Mouse (Mus musculus) embryo, embryonic 9.5 days (tissue): ENCODE results near the gene Mcm3.

ENCODE experiments used
- DNase-seq: peaks from one replicate; pipeline ENCODE4 v3.0.0-alpha.2; 2017; ENCODE audit errors: extremely low spot score

The Mcm3 gene

DNA sequence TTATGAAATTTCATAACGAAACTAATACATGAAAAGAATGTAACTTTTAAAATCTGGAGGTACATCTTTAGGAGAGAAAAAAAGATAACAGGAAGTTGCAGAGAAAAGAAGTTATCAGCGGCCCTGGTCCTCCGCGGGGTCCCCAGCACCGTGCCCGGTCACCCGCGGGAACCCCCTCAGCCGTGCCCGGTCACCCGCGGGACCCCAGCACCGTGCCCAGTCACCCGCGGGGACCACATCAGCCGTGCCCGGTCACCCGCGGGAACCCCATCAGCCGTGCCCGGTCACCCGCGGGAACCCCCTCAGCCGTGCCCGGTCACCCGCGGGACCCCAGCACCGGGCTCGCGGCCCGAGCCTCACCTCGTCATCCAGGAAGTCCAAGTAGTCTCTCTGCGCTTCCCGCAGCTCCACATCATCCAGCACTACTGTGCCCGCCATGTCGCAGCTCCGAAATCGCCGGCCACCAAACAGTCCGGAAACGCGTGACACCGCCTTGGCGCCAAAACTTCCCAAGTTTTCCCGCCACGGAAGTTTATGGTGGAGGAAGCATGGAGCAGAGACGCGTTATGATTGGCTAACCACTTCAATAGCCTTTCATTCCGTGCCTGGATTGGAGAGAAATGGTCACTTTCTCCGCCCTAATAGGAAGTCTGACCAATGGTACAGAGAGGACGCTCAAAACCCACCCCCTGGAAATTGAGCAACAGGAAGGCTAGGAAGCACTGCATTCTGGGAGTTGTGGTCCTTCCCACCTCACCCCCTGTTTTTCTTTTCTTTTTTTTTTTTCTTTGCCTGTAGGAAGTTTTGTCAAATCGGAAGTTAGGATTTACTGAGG lies at the start of gene Mcm3:
Mcm3 (minus strand) TSS at position 542 of the 835 bp plus-strand sequence.
- DNase-seq = peak; percentile 92

DNA sequence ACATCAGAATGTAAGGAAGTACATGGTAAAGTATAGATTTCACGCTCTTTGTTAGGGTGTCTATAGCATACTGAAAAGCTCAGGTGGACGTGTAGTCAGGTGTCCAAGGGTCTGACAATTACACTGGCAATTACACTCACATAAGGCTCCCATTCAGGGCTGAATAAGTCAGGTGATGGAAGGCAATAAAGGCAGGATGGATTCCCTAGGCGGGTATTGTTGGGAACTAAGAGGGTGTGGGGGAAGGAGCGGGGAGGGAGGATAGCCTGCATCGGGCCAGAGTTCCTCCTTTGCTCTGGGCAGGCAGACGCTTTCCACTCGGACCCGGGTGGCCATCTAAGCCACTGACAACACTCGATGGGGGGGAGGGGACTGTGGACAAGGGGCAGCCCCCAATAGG lies 47.9 kb upstream of the Mcm3 start:
- peak; percentile 3 for DNase-seq

DNA sequence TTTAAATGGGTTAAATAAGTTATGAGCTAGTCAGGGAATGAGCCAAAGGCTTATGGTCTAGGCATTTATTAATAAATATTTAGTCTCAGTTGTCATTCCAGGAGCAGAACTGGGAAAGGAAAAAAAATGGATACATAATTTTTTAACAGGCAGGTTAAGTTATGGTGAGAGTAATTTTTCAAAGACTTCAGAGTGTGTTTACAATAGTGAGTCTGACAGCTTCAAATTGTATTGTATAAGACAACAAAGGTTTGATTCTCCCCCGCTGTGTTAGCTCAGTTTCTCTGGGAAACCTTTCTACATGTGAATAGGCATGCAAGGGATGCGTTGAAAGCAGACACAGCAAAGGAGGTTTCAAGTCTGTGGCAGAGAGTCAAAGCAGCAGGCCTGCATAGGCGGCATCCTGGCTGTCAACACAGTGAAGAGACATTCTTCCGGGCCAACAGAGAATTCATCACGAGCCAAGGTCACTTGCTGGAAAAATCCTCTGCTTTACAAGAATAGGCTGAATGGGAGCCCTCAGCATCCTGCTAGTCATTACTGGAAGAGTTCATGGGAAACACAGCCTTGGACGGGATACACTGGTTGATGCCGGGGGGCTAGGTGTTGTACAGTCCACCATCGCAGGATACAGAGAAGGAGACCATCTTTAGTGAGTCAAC lies 47.3 kb upstream of the Mcm3 start:
- DNase-seq = peak; percentile 12

DNA sequence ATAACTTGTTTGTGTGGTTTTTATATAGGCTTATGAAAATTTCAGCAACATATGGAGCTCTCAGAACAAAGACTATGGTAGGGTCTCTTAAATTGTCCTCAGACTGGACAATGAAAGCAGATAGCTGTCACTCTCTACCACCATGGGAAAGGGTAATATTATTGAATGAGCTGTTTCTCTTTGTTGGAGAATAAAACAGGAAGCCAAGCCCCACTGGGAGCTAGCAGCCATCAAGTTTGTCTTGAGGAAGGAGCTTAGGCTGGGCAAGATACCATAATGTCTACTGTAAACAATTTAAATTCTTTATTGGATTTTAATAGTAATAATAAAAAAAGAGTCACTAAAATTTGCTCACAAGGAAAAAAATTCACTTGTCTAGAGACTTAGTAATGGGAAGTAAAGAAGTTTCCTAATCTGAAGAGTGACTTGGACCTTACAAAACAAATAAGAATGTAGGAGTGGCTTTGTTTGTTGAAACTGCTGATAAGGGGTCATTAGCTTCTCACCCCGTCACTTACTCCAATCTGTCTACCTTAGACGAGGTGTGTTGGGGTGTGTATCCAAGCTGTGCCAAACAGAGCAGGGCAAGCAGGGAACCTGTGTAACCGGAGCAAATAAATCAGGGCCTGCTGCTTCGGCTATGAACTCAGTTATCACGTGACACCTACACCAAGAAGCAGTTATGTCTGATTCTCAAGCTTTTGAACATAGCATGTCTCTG lies 43.5 kb upstream of the Mcm3 start:
- DNase-seq = no peak

DNA sequence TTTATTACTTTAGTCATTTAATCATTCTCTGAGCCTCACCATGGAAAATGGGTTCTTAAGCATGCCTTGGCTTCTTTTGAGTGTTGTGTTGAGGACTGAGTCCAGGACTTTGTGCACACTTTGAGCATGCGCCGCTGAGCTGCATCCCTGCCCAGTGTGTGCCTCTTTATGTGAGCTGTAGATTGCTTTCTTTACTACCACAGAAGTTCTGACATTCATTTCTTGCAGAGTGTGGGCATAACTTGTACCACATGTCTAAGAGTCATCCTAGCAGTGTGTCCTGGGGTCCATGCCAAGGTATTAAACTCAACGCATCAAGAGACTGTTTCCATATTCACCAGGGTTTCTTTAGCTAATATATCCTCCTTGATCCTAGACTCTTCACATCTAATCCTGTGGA lies 41.8 kb upstream of the Mcm3 start:
- DNase-seq = no peak

DNA sequence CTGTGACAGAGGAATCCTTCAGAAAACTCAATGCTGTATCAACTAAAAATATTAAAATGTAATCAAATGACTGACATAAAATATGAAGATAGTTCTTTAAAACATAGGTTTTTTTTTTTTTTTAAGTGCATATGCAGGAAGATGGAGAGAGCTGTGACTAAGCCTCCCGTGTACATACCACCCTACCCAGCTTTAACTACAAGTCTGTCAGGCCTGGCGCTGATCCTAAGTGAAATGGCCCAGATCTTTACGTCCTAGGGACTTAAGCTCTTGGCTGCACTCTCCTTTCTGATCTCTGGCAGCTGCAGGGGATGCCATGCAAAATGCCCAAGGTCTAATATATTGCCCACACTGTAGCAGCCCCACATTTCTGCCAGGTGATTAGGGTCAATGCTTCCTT lies 40.7 kb upstream of the Mcm3 start:
- no peak for DNase-seq

DNA sequence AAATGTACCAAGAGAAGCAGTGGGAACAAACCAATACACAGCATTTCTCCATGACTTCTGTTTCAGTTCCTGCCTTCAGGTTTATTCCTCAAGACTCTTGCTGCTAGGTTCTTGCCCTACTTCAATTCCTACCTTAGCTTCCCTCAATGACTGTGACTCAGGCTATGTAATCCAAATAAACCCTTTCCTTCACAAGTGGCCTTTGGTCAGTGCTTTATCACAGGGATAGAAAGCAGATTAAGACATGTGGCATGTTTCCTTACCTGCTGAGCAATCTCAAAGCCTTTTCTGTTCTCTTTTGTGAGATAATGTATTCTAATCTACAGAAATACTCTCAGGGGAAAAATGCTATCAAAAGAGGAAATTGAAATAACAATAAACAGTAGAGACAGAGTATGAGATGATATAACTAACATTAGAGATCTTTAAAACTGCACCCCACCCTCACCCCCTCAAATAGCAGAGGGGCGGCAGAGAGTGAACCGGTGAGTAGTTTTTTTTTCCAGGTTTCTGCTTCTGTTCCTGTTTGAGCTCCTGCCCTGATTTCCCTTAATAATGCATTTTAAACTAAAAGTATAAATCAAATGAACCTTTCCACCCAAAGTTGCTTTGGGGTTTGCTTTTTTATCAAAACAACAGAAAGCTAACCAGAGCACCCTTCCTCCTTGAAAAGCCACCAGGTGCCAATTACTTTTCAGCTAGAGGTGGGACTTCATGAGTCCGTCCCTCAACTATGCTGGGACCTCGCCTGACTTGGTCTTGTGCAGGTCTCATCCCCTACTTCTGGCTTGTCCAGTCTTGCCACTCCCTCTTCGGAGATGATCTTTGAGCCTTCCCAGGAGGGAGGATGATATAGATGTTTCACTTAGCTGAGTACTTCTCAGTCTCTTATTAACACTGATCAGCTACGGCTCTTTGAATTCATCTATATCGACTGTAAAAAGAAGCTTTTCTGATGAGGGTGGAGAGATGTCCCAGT lies 37.1 kb upstream of the Mcm3 start:
- no peak for DNase-seq

DNA sequence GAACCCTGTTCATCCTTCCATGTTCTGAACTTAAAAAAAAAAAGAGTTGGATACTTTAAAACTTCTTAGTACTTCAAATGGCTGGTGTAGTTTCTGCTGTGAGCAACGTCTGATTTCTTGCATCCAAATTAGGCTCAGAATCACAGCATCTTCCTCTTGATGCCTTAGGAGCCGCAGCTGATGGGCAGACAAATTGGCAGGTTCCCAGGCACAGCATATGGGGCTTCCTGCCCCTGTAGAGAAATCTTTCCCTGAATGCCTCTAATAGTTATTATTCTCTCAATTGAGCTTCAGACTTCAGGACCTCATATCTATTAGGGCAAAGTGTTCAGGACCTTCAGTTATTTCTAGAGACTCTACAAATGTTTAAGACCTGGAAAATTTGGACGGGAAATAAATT lies 19.8 kb upstream of the Mcm3 start:
- DNase-seq = no peak

DNA sequence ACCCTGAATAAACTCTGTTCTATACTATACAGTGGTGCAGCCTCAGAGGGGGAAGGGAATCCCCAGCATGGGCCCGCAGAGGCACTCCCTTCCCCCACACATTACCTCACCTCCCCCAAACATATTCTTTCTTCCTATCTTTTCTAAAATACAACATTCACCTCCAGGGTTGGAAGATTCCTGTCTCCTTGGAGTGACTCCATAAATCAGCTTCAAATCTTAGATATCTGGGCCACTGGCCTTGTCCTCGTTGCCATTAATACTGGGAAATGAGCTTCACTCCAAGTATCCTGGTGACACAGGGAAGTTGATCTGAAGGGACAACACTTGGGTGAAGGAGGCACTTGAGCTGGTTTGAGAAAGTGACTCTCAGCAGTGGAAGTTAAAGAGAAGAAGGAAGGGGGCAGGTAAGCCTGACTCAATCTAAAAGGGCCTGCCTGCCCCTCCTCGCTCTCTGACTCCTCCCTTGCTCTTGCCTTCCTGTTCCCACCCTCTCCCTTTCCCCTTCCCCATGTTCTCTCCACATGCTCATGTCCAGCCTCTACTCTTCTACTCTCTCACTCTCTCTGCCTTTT lies 16.5 kb upstream of the Mcm3 start:
- DNase-seq = no peak

DNA sequence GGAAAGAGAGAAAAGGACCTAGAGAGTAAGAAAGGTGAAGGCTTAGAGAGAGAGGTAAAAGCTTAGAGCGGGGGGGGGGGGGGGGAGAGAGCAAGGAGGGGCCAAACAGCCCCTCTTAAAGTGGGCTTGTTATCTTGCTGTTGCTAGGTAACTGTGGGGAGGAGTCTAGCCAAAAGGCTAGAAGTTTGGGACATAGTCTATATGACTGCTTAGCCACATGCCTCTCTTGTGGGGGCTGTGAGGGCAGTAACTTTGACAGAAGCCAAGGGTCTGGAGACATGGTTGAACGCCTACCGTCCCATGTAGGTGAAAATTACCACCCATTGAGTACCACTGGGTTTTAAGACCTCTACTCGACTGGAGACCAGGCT lies 13.0 kb upstream of the Mcm3 start:
- no peak for DNase-seq

DNA sequence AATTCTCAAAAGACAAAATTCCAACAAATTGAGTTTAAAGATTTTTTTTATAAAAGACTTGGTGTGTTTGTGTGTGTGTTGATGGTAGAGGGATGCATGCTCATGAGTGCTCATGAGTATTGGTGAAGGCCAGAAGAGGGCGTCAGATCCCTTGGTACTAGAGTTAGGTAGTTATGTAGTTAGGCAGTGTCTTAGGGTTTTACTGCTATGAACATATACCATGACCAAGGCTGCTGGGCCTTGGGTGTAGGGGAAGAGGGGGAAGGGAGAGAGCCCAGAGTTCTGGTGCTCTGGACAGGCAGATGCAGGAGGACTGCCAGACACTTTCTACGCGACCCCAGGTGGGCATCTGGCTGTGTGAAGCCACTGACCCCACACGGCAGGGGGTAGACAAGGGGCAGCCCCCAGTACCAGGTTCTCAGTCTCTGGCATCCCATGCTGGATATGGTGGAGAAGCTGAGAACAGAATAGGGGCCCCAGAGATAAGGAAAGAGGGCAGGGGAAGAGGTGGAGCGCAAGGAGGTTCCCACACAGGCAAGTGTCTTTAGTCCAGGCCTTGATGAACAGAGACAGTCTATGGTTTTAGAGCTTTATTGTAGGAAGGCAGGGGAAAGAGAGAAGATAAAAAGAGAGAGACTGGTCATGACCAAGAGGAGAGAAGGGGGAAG lies 12.5 kb upstream of the Mcm3 start:
- DNase-seq = no peak

DNA sequence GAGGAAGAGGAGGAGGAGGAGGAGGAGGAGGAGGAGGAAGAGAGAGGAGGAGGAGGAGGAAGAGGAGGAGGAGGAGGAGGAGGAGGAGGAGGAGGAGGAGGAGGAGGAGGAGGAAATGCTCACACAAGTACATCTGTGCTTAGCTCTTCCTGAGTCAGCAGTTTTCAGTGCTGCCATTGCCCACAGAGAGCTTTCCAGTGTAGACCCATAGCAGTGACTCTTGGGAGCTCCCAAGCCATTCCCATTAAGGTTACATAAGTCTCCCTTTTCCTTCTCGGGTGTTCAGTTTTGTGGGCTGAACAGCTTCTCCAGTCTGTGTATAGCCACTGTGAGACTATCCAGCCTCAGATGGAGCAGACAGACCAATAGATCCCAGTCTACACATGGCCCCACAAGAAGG lies 10.4 kb upstream of the Mcm3 start:
- DNase-seq = no peak

DNA sequence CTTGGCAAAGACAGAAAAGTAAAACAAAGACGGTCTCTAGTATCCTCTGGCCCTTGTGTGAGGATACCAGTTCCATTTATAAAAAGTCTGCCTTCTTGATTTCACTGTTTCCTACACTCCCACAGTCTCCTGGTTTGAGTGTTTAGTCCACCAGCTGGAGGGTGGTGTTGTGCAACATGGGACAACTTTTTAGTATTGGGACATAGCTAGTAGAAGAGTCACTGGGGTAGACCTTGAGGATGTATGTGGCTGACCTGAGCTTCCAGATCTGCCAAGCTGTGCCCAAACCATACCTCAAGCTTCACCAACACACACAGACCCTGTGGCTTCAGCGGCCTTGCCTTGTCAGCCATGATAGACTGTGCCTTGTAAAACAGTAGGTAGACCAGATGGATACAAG lies 7.9 kb upstream of the Mcm3 start:
- no peak for DNase-seq

DNA sequence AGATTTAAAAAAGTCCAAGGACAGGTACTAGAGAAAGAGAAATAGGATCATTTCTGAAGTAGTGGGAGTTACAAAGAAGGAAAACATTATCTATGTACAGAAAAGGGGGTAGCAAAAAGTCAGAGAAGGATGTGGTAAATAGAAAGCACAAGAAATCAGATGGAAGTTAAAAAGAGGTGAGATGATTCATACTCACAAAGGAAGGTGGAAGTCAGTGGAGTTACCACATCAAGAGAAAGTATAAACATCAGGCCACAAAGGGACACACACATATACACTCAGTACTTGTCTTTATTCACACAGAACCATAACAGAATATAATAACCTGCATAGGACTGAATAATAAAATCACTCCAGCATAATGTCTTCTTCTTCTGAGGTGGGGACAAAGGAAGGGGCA lies 4.9 kb upstream of the Mcm3 start:
- DNase-seq = no peak

DNA sequence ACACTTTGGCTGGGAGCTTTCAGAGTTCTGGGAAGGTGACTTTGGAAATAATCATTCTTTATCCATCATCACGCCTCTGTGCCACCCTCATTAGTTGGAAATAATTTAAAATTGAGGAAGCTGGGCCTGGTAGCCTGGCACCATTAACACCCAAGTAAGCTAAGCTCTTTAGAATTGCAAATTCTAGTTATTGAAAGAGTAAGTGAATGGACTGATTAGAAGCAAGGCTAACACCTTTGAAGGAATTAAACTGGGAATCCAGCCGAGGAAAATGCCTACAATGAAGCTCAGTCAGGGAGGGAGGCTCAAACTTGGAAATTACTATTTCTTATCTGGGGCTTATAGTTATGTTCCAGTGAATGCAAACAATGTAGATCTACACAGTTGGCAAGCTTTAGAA lies 3.8 kb upstream of the Mcm3 start:
- no peak for DNase-seq

DNA sequence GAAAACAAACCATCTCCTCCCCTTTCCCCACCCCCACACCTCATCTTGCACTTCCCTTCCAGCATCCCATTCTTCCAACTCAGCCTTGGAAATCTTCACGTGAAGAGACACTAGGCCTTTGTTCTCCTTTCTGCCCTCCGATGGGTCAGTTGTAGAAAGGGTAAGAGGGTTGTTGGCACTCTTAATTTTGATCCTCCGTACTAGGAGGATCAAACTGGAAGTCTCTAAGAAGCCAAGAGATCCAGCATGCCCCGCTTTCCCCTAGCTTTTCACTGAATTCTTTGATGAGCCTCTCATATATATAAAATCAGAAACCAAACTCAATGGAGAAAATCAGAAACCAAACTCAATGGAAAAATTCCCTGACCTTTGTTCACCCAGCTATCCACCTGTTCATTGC lies 3.4 kb upstream of the Mcm3 start:
- DNase-seq = no peak

DNA sequence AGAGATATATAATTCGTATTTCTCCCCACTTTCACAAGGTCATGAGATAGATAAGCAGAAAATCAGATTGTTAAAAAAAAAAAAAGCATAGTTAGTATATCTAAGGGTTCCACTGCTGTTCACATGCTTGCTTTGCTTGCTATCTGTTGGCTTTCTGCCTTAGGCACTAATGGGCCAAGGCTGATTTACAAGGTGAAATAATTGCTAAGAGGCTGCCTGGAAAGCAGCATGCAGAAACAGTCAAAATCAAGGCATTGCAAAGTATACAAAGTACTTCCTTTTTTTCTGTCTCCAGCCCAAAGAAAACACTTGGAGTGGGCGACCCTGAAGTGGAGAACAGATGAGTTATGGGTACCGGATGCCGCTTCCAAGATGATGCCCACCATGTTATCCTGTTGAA lies 847 bp upstream of the Mcm3 start:
- no peak for DNase-seq

DNA sequence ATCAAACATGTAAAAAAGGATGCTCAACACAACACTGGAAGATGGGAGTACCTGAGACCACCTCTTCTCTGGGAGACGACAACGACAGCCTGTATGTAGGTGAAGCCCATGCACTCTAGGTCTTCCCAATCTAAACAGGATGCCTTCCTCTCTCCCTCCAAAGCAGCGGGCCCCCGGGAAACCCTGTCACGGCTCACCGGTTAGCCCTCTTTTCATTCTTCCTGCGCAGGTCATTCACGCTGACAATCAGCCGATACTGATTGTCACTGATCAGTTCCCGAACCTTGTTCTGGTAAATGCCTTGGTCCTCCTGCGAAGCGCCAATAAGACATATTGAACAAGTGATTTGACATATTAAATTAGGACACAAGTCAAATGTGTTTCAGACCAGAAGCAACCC lies 2.5 kb downstream of the Mcm3 start:
- DNase-seq = no peak

DNA sequence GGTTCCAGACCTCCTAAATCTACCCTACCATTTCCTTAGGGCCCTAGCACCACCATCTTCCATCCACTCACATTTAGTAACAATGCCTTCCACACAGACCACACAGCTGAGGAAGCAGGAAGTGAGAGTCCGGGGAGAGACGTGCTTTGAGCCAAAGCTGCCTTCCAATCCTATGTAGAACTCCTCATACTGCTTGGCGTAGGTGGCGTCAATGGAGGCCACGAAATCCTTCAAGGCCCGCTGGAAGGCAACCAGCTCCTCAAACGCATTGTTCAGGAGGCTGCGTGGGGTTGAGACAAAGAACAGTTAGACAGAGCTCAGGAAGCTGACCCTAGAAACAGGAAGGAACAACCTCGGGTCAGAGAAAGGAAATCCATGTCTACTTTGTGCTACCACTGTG lies 2.9 kb downstream of the Mcm3 start:
- DNase-seq = no peak

DNA sequence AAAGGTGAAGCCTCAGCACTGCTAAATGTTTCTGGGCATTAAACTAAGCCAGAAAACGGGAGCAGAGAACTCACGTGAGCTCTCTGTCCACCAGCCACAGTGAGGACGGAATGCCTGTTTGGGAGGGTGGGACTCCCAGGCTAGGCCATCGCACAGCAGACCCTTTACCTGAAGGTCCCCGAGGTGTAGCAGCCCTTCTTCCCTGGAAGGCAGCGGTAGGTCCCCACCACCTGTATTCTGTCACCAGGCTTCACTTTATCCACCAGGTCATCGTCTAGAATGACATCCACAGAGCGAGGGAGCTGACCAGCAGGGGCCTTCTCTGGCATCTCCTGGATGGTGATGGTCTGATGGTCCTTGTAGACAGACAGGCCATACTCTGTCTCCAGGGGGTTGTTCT lies 5.6 kb downstream of the Mcm3 start:
- DNase-seq = no peak

DNA sequence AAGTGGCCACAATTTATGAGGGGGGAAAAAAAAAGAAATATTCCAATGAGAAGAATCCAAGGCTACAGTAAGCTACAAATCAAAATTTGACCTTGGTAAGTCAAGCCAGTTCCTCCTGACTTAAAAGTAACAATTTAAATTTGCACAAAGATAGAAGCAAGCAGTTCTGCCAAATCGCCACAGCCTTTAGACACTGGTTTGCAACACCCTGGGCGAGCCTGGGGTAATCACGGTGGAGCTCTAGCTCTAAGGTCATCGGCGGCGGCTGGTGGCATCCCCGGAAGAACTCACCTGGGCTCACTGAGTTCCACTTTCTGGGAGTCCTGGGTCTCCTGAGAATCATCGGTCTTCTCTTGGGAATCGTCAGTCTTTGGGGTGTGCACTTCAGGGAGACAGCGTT lies 15.6 kb downstream of the Mcm3 start:
- DNase-seq = no peak
